Mouse (Mus musculus) bone marrow macrophage, adult 2 months (primary cell): ENCODE measurements at regions not wholly inside any gene's neighbourhood (a gene's known extent, or its start where the extent isn't known, plus 50 kb on each side); places are given as distances from the start of the nearest gene placed in this dataset.

Source experiments
- CTCF ChIP-seq: IDR thresholded peaks from 2 replicates; pipeline ENCODE4 v1.5.1; 2012; ENCODE audit warnings: low read depth, mild to moderate bottlenecking, low read length, moderate library complexity
- POLR2A ChIP-seq: IDR thresholded peaks from 2 replicates; pipeline ENCODE4 v1.6.1; 2012; ENCODE audit warnings: mild to moderate bottlenecking, low read depth, low read length, borderline replicate concordance

GRCm38 (mm10) chr7:64034493-64034892, 95.8 kb upstream of the Klf13 start:
- TF ChIP-seq CTCF (no peak), POLR2A (no peak)
